Mouse (Mus musculus) telencephalon, adult 2 months (tissue): ENCODE data around the gene Lrig1.
A peak's percentile ranks its signal among the peaks of the same experiment; 100 is the strongest.

ENCODE experiments used
- DNase-seq: peaks from one replicate; pipeline ENCODE4 v3.0.0-alpha.2; 2011; ENCODE audit warnings: low read depth, low spot score

Lrig1 gene

DNA sequence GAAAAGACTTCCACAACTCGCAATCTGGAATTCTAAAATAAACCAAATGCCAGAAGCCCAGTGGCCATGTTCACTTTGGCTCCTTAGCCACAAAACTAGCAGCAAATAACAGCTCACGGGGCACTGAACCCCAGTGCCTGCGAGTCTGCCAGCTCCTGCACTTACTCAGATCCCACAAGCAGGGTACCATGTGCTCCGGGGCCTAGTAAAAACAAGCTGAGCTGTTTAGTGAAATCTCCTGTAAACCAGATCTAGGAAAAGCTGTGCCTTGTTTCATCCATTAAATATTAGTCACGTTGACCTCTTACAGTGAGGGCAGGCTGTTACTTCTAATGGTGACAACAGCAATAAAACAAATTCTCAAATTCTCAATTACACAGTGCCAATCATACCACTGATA, 81.3 kb downstream of the Lrig1 start:
- no peak for DNase-seq

DNA sequence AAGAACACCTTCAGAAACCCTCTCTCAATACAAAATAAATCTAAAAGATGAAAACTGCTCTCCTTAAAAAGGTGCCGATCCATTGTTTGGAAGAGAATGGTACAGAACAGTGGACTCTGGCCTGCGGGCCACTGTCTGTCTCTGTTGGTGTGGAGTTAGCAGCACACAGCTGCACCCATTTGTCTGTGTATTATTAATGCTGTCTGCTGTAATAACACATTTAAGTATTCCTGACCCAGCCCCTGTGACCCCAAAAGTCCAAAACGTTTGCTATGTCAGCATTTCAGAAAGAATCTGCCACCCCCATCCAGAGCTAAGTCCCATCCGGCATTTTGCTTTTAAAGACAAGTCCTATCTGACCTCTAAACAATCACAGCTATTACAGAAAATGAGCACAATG, 84.0 kb downstream of the Lrig1 start:
- DNase-seq = no peak

- DNase-seq = no peak
These were observed 85.6 kb downstream of the Lrig1 start for GRCm38 (mm10) chr6:94614346-94614745.

GRCm38 (mm10) chr6:94613235-94613895, 86.6 kb downstream of the Lrig1 start:
- no peak for DNase-seq

DNA sequence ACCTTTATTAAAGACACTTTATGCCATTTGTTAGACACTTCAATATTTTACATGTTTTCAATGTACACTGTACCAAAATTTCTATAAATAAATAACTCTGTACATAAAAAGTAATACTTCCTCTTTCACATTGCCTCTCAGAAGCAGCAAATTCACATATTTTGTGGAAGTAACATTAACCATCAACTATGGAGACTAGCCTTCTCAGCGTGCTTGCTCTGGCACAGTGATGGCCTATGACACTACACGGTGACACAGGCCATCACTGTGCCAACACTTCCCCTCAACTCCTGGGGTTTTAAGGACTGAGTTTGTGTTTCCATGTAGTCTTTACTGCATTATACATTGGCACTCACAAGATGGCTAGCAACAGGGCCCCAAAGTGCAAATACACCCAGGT, 95.4 kb downstream of the Lrig1 start:
- DNase-seq = no peak

GRCm38 (mm10) chr6:94604072-94604471, 95.9 kb downstream of the Lrig1 start:
- no peak for DNase-seq

DNA sequence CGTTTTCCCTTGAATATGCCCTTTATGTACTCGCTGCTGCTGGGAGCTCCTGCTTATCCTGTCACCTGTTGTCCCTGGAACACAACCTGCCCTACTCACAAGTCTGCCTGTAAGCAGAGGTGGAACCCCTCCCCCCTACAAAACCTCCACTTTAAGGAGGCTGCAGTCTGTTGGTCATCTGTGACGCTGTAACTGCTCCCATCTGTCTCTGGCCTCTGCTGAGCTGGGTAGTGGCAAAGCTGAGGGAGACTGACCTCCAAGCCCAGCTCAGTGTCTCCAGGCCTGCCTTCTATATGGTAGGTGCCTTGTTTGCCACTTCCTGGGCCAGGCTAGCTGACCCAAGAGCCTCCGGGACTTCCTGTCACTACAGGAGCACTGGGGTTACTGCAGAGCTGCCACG, 98.1 kb downstream of the Lrig1 start:
- DNase-seq = no peak

DNA sequence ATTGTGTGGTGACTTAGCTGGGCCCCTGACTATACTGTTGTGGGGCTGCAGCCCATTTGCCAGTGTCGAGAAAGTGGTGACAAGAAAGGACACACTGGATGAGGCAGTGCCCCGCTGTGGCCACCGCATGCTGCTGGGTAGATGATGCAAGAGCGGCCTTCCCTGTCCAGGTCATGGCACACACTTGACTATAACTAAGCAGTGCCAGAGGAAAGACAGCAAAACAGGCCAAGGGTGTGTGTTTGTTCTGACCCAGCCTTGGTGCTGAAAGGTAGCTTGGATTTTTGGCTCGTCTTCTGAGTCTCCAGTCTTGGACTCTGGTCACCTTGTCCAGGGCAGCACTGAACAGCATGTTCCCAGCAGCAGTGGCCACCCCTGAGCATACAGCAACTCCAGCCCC, 98.9 kb downstream of the Lrig1 start:
- DNase-seq = no peak

DNA sequence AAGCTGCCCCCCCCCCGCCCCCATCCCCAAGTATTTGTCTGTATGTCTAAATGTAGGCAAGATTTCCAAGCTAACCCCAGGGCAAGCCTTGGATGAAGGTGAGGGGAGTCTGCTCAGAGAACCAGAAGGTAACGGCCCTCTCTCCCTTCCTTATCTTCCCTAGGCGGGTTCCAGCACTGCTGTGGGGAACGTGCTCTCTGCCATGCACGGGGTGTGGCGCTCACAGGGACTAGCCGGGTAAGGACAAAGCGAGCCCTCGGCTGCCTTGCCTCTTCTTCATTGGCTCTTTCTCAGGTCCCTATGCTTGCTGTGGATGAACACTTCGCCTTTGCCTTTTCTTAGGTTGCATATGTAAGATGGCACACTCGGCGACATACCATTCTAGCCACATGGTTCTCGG, 100.9 kb downstream of the Lrig1 start:
- no peak for DNase-seq

- DNase-seq = no peak
These were observed 101.5 kb downstream of the Lrig1 start for GRCm38 (mm10) chr6:94598421-94598820.

- no peak for DNase-seq
These were observed 103.0 kb downstream of the Lrig1 start for GRCm38 (mm10) chr6:94596761-94597485.

- DNase-seq = no peak
These were observed 103.8 kb downstream of the Lrig1 start for GRCm38 (mm10) chr6:94596051-94596760.

DNA sequence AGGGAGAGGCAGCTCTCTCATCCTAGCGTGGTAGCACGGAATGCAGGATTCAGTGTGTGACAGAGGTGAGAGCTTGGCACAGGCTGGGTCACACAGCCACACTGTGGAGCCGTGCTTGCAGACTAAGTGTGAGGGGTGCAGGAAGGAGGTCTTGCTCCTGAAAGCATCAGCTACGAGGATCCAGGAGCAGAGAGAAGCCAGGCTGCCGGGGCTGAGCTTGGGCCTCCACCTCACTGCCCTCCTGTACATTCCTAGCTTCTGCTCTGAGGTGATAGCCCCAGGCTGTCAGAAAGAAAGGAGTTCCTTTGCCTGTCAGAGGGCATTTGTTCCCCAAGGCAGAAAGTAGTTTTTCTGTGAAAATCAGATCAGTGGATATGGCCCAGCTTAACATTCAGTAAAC, 104.8 kb downstream of the Lrig1 start:
- no peak for DNase-seq

GRCm38 (mm10) chr6:94594711-94595110, 105.2 kb downstream of the Lrig1 start:
- DNase-seq = no peak

DNA sequence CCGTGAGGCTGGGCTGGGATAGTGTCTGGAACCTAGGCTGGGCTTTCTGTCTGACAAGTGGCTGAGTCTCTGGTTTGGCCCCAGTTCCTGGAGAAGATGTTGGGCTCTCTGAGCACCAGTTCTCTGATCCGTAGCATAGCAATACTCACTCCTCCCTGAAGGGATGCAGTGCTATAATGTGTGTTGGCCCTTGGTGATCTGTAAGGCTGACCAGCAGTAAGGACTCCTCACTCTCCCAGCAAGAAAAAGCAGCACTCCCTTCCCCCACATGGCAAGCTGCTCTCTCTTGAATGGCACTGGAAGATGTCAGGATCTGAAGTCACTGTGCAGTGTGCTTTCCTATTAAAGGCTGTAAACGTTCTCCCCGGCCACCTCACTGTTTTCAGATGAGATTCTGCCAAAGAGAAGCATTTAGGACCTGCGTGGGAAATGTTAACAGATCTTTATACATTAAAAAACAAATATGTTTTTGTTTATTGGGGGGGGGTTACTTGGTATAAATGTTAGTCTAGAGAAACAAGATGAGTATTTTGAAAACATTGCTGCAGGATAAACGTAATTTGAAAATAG, 105.8 kb downstream of the Lrig1 start:
- no peak for DNase-seq

GRCm38 (mm10) chr6:94592710-94593109, 107.2 kb downstream of the Lrig1 start:
- no peak for DNase-seq

GRCm38 (mm10) chr6:94592243-94592642, 107.7 kb downstream of the Lrig1 start:
- peak; percentile 50 for DNase-seq

GRCm38 (mm10) chr6:94588365-94588764, 111.6 kb downstream of the Lrig1 start:
- DNase-seq = no peak

DNA sequence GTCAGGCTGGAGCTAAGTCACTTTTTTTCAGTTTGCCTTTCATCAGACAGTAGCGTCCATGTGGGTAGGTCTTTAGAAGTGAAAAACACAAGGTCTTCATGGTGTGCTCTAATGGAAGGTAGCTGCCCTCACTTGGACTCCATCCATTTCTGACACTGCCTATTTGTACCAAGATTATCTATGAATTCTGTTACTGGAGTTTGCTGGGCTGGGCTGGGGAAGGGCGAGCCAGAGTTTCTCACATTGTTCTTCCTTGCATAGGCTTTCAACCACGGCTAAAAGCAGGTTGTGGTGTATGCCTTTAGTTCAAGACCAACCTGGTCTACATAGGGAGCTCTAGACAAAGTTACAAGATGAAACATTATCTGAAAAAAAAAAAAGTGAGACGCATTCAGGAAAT, 115.0 kb downstream of the Lrig1 start:
- DNase-seq = no peak

DNA sequence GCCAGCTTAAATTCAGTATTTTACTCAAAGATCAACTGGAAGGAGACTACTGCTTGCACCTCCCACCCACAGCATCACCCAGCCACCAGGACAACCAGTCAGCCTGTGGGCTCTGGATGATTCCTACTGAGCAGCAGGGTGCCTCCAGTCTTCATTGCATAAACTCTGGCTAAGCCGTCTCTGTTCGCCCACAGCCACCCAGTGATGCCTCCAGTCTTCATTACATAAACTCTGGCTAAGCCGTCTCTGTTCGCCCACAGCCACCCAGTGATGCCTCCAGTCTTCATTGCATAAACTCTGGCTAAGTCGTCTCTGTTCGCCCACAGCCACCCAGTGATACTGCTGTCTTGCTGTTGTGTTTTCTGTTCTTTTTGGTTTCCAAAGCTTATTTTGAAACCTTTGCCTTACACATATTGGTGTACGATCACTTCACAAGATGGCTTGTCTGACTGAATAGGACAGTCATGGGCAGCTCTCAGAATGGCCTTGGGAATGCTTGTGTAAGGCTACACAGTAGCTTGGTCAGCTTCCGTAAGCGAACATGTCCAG, 115.7 kb downstream of the Lrig1 start:
- DNase-seq = peak; percentile 87

DNA sequence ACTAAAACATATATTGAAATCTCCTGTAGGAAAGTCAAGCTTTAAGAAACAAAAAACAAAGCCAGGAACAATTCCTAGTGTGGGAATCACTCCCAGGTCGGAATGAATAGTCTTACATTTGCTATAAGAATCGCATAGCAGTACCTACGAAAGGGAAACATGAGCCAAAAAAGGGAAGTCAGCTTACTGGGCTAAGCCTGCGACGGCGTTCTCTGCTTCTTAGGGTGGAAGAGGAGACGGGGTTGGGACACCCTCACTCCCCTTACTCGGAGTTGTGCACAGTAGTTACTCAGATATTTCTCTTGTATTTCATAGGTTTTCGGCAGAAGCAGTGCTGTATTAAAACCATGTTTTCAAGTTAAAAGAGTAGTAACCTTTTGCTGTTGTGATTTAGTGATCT, 117.9 kb downstream of the Lrig1 start:
- DNase-seq = no peak

- DNase-seq = peak; percentile 47
These were observed 122.0 kb downstream of the Lrig1 start for GRCm38 (mm10) chr6:94577991-94578390.
